Mouse (Mus musculus): ENCODE measurements around the gene Clec4f. TPM values are rescaled to one million over a fixed set of nuclear protein-coding genes. Genes with fewer than 3 reads are reported as not detected.

Clec4f gene
- polyA plus RNA-seq, 2 experiments from 2014 or later = not detected

DNA sequence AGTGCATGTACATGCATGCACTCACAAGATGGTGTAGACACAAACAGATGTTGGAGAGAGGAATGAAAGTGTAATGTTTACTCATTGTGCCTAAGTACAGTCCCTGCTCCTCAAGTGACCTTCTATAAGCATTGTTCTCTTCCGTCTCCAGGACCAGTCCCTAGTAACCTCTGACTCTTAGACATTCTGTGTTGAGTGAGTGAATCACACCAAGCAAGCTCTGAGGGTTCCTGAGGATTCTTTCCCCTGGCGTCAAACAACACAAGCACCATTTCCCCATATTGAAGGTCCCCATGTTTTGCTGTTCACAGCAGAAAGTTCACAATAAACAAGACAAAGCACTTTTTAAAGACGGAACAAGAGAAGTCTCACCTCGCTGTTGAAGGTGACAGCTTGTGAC, 24.2 kb downstream of the Clec4f start:
- ATAC-seq = no peak

DNA sequence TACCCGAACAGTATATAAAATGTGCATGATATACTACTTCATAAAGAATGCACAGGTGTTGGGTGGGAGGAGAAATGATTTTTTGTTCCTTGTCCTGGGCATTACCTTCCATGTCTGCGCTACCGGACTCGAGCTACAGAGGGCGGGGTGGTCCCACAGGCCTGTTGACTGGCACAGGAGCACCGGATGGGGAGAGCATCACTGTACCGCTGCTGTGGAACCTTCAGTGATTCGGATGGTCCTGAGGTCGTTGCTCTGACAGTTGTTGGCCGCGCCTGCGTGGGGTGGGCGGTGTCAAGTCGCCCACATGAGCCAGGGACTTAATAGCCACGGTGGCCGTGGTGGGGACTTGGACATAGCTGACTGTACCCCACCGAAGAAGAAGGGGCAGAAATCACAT, 29.2 kb downstream of the Clec4f start:
- no peak for ATAC-seq

GRCm38 (mm10) chr6:83619955-83620354, 36.0 kb downstream of the Clec4f start:
- ATAC-seq = no peak

DNA sequence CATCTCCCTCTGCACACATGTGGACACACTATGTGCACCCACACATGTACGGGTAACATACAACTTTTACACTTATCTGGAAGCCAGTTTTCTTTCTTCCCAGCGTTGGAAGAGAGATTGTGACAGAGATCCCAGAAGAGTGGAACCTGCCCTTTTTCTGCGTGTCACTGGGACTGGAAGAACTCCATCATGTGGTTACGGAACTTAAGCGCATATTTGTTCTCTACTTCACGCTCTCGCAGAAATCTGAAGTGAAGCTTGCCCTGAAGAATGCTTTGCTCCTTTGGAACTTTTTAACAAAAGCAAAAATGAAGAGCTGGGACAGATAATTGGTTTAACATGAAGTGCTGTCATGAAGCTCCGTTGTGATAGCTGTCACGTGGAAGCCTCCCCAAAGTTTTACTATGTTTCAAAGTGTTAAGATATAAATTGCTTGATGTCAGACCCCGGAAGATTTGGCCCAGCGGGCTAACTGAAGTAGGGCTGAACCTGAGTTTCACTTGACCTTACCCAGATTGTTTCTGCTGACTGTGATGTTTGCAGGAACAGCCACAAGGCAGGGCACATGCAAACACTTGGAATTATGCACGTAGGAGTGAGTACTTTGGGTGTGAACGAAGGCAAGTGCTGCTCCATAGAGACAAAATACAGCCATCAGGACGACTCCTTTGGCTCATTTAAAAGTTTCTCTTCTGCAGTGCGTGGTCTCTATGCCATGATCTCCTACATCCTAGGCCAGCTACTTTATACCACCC, 38.2 kb downstream of the Clec4f start:
- no peak for ATAC-seq

- no peak for ATAC-seq
These were observed 39.5 kb downstream of the Clec4f start for GRCm38 (mm10) chr6:83616512-83616911.

DNA sequence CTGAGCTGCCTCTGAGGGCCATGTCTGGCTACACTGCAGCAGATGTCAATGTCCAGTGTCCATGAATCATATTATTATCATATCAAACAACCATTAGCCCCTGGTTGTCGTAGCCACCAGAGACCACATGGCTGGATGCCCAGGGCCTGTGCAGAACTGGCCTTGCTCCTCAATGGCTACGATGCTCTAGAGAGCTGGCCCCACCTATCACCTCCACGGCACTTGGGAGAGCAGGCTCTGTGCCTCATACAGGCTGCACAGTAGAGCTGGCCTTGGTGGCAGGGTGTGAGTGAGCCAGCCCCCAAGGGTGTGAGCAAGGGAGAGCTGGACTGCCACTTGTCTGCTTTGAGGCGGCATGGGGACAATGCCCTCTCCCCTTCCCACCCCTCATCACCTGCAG, 41.5 kb downstream of the Clec4f start:
- ATAC-seq = no peak

DNA sequence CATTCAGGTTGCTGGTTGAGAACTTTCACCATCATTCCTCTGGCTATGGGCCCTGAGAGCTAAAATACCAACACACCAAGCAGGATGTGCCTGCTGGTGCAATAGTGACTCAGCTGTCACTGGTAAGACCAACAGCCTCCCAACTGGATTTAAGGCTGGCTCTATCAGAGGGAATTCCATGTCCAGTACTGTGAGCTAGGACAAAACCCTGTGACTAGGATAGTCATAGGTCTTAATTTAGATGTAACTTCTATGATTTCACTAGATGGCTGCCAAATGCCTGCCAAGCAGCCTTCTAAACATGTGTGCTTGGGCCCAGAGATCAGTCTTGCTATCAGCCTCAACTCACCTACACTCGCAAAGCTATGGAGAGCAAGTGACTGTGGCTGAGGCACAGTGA, 43.0 kb downstream of the Clec4f start:
- no peak for ATAC-seq

- ATAC-seq = no peak
These were observed 56.3 kb downstream of the Clec4f start for GRCm38 (mm10) chr6:83599636-83600174.

- ATAC-seq = no peak
These were observed 56.9 kb downstream of the Clec4f start for GRCm38 (mm10) chr6:83599060-83599550.

DNA sequence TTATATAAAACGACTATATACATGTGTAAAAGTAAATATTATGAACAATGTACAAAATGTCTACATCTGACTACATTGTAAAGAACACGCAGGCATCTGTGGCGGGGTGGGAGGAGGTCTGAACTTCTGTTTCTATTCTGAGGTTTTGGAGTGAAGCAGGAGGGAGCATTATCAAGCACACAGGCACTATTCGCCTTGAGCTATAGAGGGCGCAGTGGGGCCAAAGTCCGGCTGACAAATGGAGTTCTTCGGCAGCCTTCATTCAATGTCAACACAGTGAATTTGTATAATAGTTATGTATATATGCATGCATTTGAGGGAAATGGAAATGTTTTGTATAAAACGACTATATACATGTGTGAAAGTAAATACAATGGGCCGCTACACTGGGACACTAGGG, 57.3 kb downstream of the Clec4f start:
- ATAC-seq = peak; percentile 57

- ATAC-seq = no peak
These were observed 58.0 kb downstream of the Clec4f start for GRCm38 (mm10) chr6:83597988-83598387.

- no peak for ATAC-seq
These were observed 61.0 kb downstream of the Clec4f start for GRCm38 (mm10) chr6:83595035-83595434.

Other genes starting within 250 kb of the Clec4f start
- gene Tet3, start 197.1 kb downstream of the Clec4f start, polyA plus RNA-seq (2017; shearing (Covaris generic)) = 10 to 100 TPM; 18.5 to 20.8 TPM
- gene Dguok, start 149.2 kb downstream of the Clec4f start, polyA plus RNA-seq (2017; shearing (Covaris generic)) = 10 to 100 TPM; 91.3 to 93.4 TPM
- 10 to 100 TPM; 21.8 to 33.3 TPM for gene Actg2, start 119.9 kb downstream of the Clec4f start, polyA plus RNA-seq (2017; shearing (Covaris generic))
- gene Stambp, start 83.5 kb downstream of the Clec4f start, polyA plus RNA-seq (2017; shearing (Covaris generic)) = 10 to 100 TPM; 29.5 to 34.5 TPM
- not detected for gene Cd207, start 21.7 kb upstream of the Clec4f start, polyA plus RNA-seq (2017; shearing (Covaris generic))
- gene Vax2, start 55.1 kb upstream of the Clec4f start, polyA plus RNA-seq (2017; shearing (Covaris generic)) = under 1 TPM in 1 of 2 experiments, not detected in 1; 0.43 TPM
- gene Atp6v1b1, start 86.8 kb upstream of the Clec4f start, polyA plus RNA-seq (2017; shearing (Covaris generic)) = not detected
- gene Ankrd53, start 106.5 kb upstream of the Clec4f start, polyA plus RNA-seq (2017; shearing (Covaris generic)) = not detected
- 10 to 100 TPM; 78.1 to 88.1 TPM for gene Tex261, start 119.6 kb upstream of the Clec4f start, polyA plus RNA-seq (2017; shearing (Covaris generic))
- 10 to 100 TPM; 31.0 to 32.7 TPM for gene Nagk, start 138.8 kb upstream of the Clec4f start, polyA plus RNA-seq (2017; shearing (Covaris generic))
- 10 to 100 TPM; 18.5 to 36.3 TPM for gene Paip2b, start 175.6 kb upstream of the Clec4f start, polyA plus RNA-seq (2017; shearing (Covaris generic))
- 100 to 1,000 TPM; 143 to 164 TPM for gene Zfp638, start 210.9 kb upstream of the Clec4f start, polyA plus RNA-seq (2017; shearing (Covaris generic))